Mouse (Mus musculus) ES-E14 (cell line): ENCODE results near the gene Plxdc2. TPM values are rescaled to one million over a fixed set of nuclear protein-coding genes. Genes with fewer than 3 reads are reported as not detected.

ENCODE experiments used
- DNase-seq: peaks from one replicate; pipeline ENCODE4 v3.0.0-alpha.2; 2013; ENCODE audit warnings: low read depth, low spot score
- H3K27ac ChIP-seq: 2 replicates; pipeline ENCODE4 v1.5.1; 2012; ENCODE audit warnings: low read depth, mild to moderate bottlenecking, low read length, moderate library complexity, mixed read lengths; ENCODE audit not compliant: poor library complexity, insufficient read depth, severe bottlenecking
- H3K36me3 ChIP-seq: 2 replicates; pipeline ENCODE4 v1.6.1; 2012; ENCODE audit warnings: mild to moderate bottlenecking, low read length, moderate library complexity, mixed read lengths; ENCODE audit not compliant: control insufficient read depth, poor library complexity, insufficient read depth, severe bottlenecking
- H3K4me1 ChIP-seq, 2 experiments: fragments of 150-350 bp in 1 of 2; sonication (generic) in 1 of 2; 2 replicates each; pipeline ENCODE4 v1.6.1; 2012; ENCODE audit warnings: low read length in 2 of 2, mild to moderate bottlenecking in 1 of 2, mixed read lengths in 1 of 2; ENCODE audit not compliant: control insufficient read depth in 2 of 2, insufficient read depth in 2 of 2, poor library complexity in 1 of 2
- H3K4me3 ChIP-seq, 2 experiments: fragments of 150-350 bp in 1 of 2; sonication (generic) in 1 of 2; 2 replicates each; pipeline ENCODE4 v1.5.1; 2012; ENCODE audit warnings: low read length in 2 of 2, low read depth in 1 of 2, mild to moderate bottlenecking in 1 of 2, mixed read lengths in 1 of 2; ENCODE audit not compliant: insufficient read depth in 1 of 2, poor library complexity in 1 of 2, severe bottlenecking in 1 of 2
- H3K9ac ChIP-seq: 2 replicates; pipeline ENCODE4 v1.6.1; 2012; ENCODE audit warnings: low read depth, mild to moderate bottlenecking, low read length, mixed read lengths; ENCODE audit not compliant: poor library complexity, insufficient read depth, severe bottlenecking
- H3K9me3 ChIP-seq: fragments of 150-350 bp; sonication (generic); 2 replicates; pipeline ENCODE4 v1.6.1; 2012; ENCODE audit warnings: low read depth, mild to moderate bottlenecking, low read length; ENCODE audit not compliant: control insufficient read depth, insufficient read depth
- CHD2 ChIP-seq: IDR thresholded peaks from 2 replicates; pipeline ENCODE4 v1.6.1; 2014; ENCODE audit warnings: mild to moderate bottlenecking, low read depth, low read length, inconsistent platforms
- HCFC1 ChIP-seq: IDR thresholded peaks from 2 replicates; pipeline ENCODE4 v1.6.1; 2012; ENCODE audit warnings: low read length, inconsistent platforms, borderline replicate concordance; ENCODE audit not compliant: insufficient read depth
- MAFK ChIP-seq: IDR thresholded peaks from 2 replicates; pipeline ENCODE4 v1.6.1; 2014; ENCODE audit warnings: mild to moderate bottlenecking, low read depth, low read length, inconsistent platforms; ENCODE audit not compliant: insufficient read depth
- ZC3H11A ChIP-seq: IDR thresholded peaks from 2 replicates; pipeline ENCODE4 v1.6.1; 2012; ENCODE audit warnings: low read depth, mild to moderate bottlenecking, inconsistent platforms, low read length, borderline replicate concordance
- ZNF384 ChIP-seq: IDR thresholded peaks from 2 replicates; pipeline ENCODE4 v1.6.1; 2012; ENCODE audit warnings: low read depth, low read length, inconsistent platforms
- in situ Hi-C, 2 experiments: fragments of 600-800 bp; cut with MboI; formaldehyde crosslinking; loops; one replicate each; pipeline ENCODE4 v1.15.1; 2025; ENCODE audit warnings: low sequenced_read_pairs in 2 of 2, inconsistent platforms in 1 of 2; ENCODE audit not compliant: unreplicated experiment in 2 of 2
- total RNA-seq: library from RNA; depleted of rRNA; stranded (reverse); fragments of 300-350 nt; gene quantifications from 2 replicates; pipeline ENCODE4 v1.2.3, GENCODE M21; 2012

Gene Plxdc2
- total RNA-seq, 1 experiment = 11.7 TPM

DNA sequence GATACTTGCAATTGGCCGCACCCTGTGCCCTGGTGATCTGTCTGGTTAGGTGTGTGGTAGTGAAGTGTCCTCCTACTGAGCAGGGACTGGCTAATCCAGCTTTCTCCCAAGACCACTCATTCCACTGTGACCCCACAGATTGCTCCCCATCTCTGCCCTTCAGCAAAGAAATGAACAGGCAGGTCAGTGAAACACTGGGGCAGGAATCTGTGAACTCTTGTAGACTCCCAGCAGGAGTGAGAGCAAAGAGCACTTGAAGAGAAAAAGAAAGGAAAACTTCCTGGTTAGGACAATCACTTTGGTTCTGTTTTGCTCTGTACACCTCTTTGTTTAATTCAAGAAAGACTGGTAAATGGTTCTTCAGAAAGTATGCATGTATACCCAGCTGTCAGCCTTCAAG is 1.8 kb downstream of the Plxdc2 start:
- Histone ChIP-seq H3K4me1 (peaks cover 0 to 2% of the 10 kb centered on the region in 2 experiments; a peak in 1 of 4 replicates), H3K27ac (no peak overlapping the region), H3K9me3 (no peaks in the 10 kb centered on the region), H3K4me3 (peak overlapping the region; percentile 78 to 88; a peak in 3 of 4 replicates), H3K36me3 (no peaks in the 10 kb centered on the region), H3K9ac (peak overlapping the region; percentile 77; the same call in 1 of the 2 replicates)
- in situ Hi-C loops = no loop called here
- no peak for TF ChIP-seq HCFC1
- no peak for TF ChIP-seq MAFK
- TF ChIP-seq ZC3H11A = no peak
- TF ChIP-seq ZNF384 = no peak
- no peak for TF ChIP-seq CHD2
- DNase-seq = no peak

DNA sequence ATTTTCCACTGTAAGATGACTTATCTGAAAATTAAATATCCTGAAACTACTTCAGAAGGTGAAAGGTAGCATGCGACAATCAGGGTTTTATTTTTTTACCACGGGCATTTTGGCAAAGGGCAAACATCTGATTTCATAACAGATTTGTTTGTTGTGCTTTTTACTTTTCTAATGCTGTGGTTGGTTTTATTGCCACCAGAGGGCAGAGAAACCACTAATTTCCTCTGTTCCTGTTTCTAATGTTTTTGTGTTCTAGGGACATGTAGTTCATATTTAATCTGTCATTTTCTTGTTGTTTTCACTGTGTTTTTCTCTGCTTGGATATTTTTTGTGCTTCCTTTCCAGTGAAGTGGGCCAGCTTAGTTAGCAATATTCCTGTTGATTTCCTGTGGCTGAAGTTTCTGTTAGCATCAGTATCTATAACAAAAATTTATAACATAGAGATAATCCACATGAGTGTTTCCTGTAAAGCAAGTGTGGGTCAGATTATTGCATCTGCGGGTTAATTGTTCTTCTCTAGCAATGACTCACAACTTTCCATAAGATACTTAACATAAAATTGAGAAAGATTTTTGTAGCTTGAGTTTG is 3.3 kb downstream of the Plxdc2 start:
- Histone ChIP-seq H3K36me3 (no peaks in the 10 kb centered on the region), H3K9ac (no peak overlapping the region), H3K4me3 (no peak overlapping the region), H3K4me1 (peaks cover 0 to 2% of the 10 kb centered on the region in 2 experiments; a peak in 1 of 4 replicates), H3K27ac (no peak overlapping the region), H3K9me3 (no peaks in the 10 kb centered on the region)
- in situ Hi-C loops = no loop called here
- TF ChIP-seq ZNF384 (no peak), CHD2 (no peak), MAFK (no peak), HCFC1 (no peak), ZC3H11A (no peak)
- no peak for DNase-seq

DNA sequence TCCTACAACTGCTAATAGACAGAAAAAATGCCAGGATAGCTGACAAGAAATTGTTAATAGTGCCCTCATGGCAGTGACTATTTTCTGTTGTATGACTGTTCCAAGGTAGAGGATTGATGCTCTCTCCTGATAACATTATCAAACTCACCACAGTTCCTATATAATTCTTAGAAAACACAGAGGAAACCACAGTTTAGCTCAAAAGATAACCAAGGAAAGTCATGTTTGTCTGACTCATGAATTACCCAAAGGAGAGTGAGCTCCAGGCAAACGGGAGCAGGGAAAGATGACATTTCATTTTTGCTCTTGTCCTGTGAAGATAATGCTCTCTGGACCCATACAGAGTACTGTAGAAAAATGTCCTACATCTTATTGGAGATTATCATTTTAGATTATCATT is 8.6 kb downstream of the Plxdc2 start:
- Histone ChIP-seq H3K9ac (no peak overlapping the region), H3K36me3 (no peaks in the 10 kb centered on the region), H3K4me1 (no peaks in the 10 kb centered on the region), H3K4me3 (no peak overlapping the region), H3K27ac (no peak overlapping the region), H3K9me3 (no peaks in the 10 kb centered on the region)
- in situ Hi-C loops = no loop called here
- TF ChIP-seq ZNF384 (no peak), HCFC1 (no peak), ZC3H11A (no peak), CHD2 (no peak), MAFK (no peak)
- no peak for DNase-seq

DNA sequence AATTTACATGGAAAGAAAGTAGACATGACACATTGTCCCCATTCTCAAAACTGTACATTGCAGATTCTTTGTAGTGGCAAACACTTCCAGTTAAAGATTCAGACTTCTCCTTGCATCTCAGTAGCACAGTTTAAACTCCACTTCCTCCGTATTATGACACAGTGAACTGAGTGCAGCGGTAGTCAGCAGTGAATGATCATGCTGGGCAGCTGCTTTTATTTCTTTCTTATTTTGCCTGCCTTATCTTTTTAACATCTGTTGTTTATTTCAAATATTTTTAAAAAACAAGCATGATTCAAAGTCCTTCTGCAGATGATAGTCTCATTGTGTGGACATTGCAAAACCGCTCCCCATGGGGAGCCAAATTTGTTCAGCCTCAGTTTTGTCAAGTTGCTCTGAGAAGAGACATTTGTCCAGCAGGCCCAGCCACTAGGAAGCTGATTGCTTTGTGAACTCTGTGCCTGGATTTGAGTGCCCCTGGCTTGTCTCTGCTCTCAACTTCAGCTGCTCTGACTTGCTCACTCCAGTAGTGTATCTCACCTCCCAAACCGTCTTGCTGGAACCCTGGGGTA is 9.8 kb downstream of the Plxdc2 start:
- in situ Hi-C loops = no loop called here
- TF ChIP-seq ZNF384 (no peak), ZC3H11A (no peak), CHD2 (no peak), HCFC1 (no peak), MAFK (no peak)
- H3K27ac ChIP-seq = no peak overlapping the region

More for the DNA sequence above, 9.8 kb downstream of the Plxdc2 start:
- Histone ChIP-seq H3K9me3 (no peaks in the 10 kb centered on the region), H3K4me1 (no peaks in the 10 kb centered on the region), H3K9ac (no peak overlapping the region), H3K36me3 (no peaks in the 10 kb centered on the region), H3K4me3 (no peak overlapping the region)
- no peak for DNase-seq
